Mouse (Mus musculus): ENCODE measurements around the gene Emc7. TPM values are rescaled to one million over a fixed set of nuclear protein-coding genes. Genes with fewer than 3 reads are reported as not detected.

Emc7 gene
- polyA plus RNA-seq, 1 experiment, result 2.7 TPM

DNA sequence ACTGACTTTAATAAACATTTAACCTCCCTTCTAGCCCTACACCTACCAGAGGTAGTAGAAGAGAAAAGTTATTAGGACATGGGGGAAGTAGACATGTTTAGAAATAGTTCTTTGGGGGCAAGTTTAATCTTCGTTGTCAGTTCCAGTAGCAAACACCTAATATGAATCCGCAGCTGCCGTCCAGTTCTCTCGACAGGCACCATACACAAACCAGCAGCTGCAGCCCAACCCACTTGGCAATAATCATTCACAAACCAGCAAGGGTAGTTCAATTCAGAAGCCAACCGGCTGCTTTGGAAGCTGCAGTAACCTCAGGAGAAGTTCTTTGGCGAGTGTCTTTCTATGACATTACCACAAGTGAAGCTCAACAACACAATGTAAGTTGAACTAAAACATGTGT is 49.2 kb downstream of the Emc7 start:
- Histone ChIP-seq H3K4me1 (ENCODE audit: control insufficient read depth, insufficient read depth, insufficient read length, low read length) (no peaks in the 10 kb centered on the region), H3K4me3 (ENCODE audit: low read depth, low read length) (no peak overlapping the region), H3K27me3 (ENCODE audit: control insufficient read depth, insufficient read depth, low read length) (no peaks in the 10 kb centered on the region), H3K36me3 (ENCODE audit: control insufficient read depth, insufficient read depth, low read length) (no peaks in the 10 kb centered on the region), H3K27ac (ENCODE audit: insufficient read depth, low read depth, low read length) (no peak overlapping the region)
- WGBS, result 81% methylated on average over 6 of the region's 6 CpGs
- no peak for TF ChIP-seq CTCF (IDR thresholded peaks at IDR 0.05; ENCODE audit: extremely low read depth, insufficient read length, insufficient replicate concordance, low read depth, low read length)
- TF ChIP-seq POLR2A (IDR thresholded peaks at IDR 0.05; ENCODE audit: low read depth, low read length), result no peak

DNA sequence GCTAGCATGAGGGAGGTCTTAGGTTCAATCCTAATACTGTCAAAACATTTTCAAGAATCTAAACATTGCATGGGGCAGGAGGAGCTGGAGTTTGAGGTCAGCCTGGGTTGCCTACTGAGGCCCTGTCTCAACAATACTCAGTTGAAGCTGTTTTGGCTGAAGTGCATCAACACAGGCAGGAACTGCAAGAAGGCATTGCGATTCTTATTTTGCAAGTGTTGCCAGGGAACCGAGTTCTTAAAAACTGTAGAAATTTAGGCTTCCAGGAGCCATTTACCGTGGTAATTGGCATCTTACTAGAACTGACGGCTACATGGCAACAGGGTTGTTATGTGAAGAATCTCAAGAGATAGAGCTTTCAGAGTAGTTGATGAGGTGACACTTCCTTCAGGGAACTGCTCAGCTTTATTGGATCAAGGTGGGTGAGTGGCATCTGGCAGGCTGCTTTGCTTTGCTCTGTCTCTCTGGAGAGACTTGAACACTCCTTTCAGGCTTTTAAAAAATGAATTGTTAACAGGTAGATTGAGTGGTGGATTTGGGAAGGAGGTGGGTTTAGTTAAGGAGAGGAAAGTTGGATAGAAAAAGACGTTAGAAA is 52.1 kb downstream of the Emc7 start:
- no peaks in the 10 kb centered on the region for H3K4me1 ChIP-seq (ENCODE audit: control insufficient read depth, insufficient read depth, insufficient read length, low read length)
- WGBS, result 85% methylated on average over 5 of the region's 5 CpGs
- no peak overlapping the region for H3K27ac ChIP-seq (ENCODE audit: insufficient read depth, low read depth, low read length)
- H3K27me3 ChIP-seq (ENCODE audit: control insufficient read depth, insufficient read depth, low read length), result no peaks in the 10 kb centered on the region
- no peaks in the 10 kb centered on the region for H3K36me3 ChIP-seq (ENCODE audit: control insufficient read depth, insufficient read depth, low read length)
- no peak overlapping the region for H3K4me3 ChIP-seq (ENCODE audit: low read depth, low read length)
- TF ChIP-seq POLR2A (IDR thresholded peaks at IDR 0.05; ENCODE audit: low read depth, low read length) (no peak), CTCF (IDR thresholded peaks at IDR 0.05; ENCODE audit: extremely low read depth, insufficient read length, insufficient replicate concordance, low read depth, low read length) (no peak)

DNA sequence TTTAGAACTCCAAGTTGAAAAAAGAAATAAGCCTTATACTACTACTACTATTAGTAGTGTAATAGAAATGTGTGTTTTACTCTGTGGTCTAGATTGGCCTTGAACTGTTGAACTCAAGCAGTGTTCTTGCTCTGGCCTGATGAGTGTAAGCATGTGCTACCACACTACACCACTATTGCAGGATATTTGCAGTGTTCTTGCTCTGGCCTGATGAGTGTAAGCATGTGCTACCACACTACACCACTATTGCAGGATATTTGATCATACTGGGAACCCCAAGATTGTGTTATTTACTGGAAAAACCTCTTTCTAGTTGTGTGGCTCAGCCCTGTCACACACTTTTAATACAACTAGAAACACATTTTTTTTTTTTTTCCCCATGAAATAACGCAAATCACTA is 52.6 kb downstream of the Emc7 start:
- H3K27me3 ChIP-seq (ENCODE audit: control insufficient read depth, insufficient read depth, low read length), result no peaks in the 10 kb centered on the region
- H3K27ac ChIP-seq (ENCODE audit: insufficient read depth, low read depth, low read length), result no peak overlapping the region
- 94% methylated on average over 1 of the region's 1 CpGs for WGBS
- no peak overlapping the region for H3K4me3 ChIP-seq (ENCODE audit: low read depth, low read length)
- H3K36me3 ChIP-seq (ENCODE audit: control insufficient read depth, insufficient read depth, low read length), result no peaks in the 10 kb centered on the region
- TF ChIP-seq POLR2A (IDR thresholded peaks at IDR 0.05; ENCODE audit: low read depth, low read length) (no peak), CTCF (IDR thresholded peaks at IDR 0.05; ENCODE audit: extremely low read depth, insufficient read length, insufficient replicate concordance, low read depth, low read length) (no peak)
- H3K4me1 ChIP-seq (ENCODE audit: control insufficient read depth, insufficient read depth, insufficient read length, low read length), result no peaks in the 10 kb centered on the region

DNA sequence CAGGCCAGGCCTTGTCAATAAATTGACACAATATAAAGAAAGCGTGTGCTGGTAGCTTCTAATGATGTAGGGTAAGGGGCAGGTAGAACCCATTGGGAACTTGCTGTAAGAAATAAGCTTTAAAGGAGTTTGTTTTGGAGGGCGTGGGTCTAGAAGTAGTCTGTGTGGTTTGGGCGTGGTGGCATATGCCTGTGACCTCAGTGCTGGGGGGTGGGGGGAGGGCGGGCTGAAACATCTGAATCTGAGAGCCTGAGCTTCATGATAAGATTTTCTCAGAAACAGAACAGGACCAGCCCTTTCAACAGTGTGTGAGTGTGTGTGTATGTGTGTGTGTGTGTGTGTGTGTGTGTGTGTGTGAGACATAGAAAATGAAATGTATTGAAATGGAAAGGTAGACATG is 55.3 kb downstream of the Emc7 start:
- Histone ChIP-seq H3K4me3 (ENCODE audit: low read depth, low read length) (no peak overlapping the region), H3K36me3 (ENCODE audit: control insufficient read depth, insufficient read depth, low read length) (no peaks in the 10 kb centered on the region), H3K27me3 (ENCODE audit: control insufficient read depth, insufficient read depth, low read length) (no peaks in the 10 kb centered on the region), H3K27ac (ENCODE audit: insufficient read depth, low read depth, low read length) (no peak overlapping the region), H3K4me1 (ENCODE audit: control insufficient read depth, insufficient read depth, insufficient read length, low read length) (no peaks in the 10 kb centered on the region)
- WGBS, result 51% methylated on average over 4 of the region's 4 CpGs
- no peak for TF ChIP-seq CTCF (IDR thresholded peaks at IDR 0.05; ENCODE audit: extremely low read depth, insufficient read length, insufficient replicate concordance, low read depth, low read length)
- TF ChIP-seq POLR2A (IDR thresholded peaks at IDR 0.05; ENCODE audit: low read depth, low read length), result no peak

DNA sequence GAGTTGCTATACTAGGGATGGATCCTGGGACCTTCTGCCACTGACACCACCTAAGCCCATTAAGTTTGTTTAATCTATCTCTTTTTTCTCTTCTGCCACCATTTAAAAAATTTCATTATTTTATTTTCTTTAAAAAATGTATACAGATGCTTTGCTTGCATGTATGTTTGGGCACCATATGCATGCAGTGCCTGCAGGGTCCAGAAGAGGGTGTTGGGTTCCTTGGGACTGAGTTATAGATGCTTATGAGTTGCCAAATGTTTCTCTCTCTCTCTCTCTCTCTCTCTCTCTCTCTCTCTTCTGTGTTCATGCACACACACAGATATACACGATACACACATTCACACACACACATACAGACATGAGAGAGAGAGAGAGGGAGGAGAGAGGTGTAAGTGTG is 58.2 kb downstream of the Emc7 start:
- no peaks in the 10 kb centered on the region for H3K4me1 ChIP-seq (ENCODE audit: control insufficient read depth, insufficient read depth, insufficient read length, low read length)
- no peak overlapping the region for H3K4me3 ChIP-seq (ENCODE audit: low read depth, low read length)
- TF ChIP-seq CTCF (IDR thresholded peaks at IDR 0.05; ENCODE audit: extremely low read depth, insufficient read length, insufficient replicate concordance, low read depth, low read length) (no peak), POLR2A (IDR thresholded peaks at IDR 0.05; ENCODE audit: low read depth, low read length) (no peak)
- H3K36me3 ChIP-seq (ENCODE audit: control insufficient read depth, insufficient read depth, low read length), result peaks cover 7% of the 10 kb centered on the region
- H3K27me3 ChIP-seq (ENCODE audit: control insufficient read depth, insufficient read depth, low read length), result no peaks in the 10 kb centered on the region; the same call in 1 of the 2 replicates
- no peak overlapping the region for H3K27ac ChIP-seq (ENCODE audit: insufficient read depth, low read depth, low read length)
- 100% methylated on average over 1 of the region's 1 CpGs for WGBS

DNA sequence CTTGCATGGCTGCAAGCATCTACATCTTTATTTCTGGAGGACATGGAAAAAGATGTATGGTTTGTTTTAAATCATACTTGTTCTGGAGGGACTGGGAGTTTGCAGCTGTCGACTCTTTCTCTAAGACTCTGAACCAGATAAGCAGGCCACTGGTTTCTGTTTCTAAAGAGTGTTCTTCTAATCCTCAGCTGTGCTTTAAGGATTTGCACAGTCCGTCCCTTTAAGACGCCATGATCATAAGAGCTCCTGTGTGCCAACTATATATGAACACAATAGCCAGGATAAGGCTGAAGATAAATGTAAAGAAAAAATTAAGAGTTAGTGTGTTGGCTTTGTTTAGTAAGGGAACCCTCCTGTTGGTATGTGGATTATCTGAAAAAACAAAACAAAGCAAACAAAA is 61.9 kb downstream of the Emc7 start:
- WGBS, result 75% methylated on average over 3 of the region's 3 CpGs
- H3K36me3 ChIP-seq (ENCODE audit: control insufficient read depth, insufficient read depth, low read length), result peaks cover 7% of the 10 kb centered on the region
- no peaks in the 10 kb centered on the region; the same call in 1 of the 2 replicates for H3K27me3 ChIP-seq (ENCODE audit: control insufficient read depth, insufficient read depth, low read length)
- H3K4me1 ChIP-seq (ENCODE audit: control insufficient read depth, insufficient read depth, insufficient read length, low read length), result no peaks in the 10 kb centered on the region
- H3K27ac ChIP-seq (ENCODE audit: insufficient read depth, low read depth, low read length), result no peak overlapping the region
- no peak overlapping the region for H3K4me3 ChIP-seq (ENCODE audit: low read depth, low read length)
- TF ChIP-seq CTCF (IDR thresholded peaks at IDR 0.05; ENCODE audit: extremely low read depth, insufficient read length, insufficient replicate concordance, low read depth, low read length) (no peak), POLR2A (IDR thresholded peaks at IDR 0.05; ENCODE audit: low read depth, low read length) (no peak)

DNA sequence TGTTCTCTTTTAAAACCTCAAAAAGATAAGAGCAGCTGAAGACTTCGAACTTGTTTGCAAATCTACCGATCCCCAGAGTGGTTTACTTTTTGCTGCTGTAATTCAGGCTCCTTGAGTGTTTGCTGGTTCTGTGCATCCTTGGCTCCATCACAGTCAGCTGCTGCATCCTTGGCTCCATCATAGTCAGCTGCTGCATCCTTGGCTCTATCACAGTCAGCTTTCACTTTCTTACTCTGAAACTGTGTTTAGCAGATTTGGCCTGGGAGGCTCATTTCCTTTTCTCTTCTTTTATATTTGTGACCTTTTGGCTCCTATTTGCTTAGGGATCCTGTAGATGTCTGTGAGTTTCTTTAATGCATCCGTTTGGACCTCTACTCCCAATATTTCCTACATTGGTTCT is 62.4 kb downstream of the Emc7 start:
- H3K36me3 ChIP-seq (ENCODE audit: control insufficient read depth, insufficient read depth, low read length), result peaks cover 7% of the 10 kb centered on the region
- WGBS, result 78% methylated on average over 3 of the region's 3 CpGs
- TF ChIP-seq POLR2A (IDR thresholded peaks at IDR 0.05; ENCODE audit: low read depth, low read length) (no peak), CTCF (IDR thresholded peaks at IDR 0.05; ENCODE audit: extremely low read depth, insufficient read length, insufficient replicate concordance, low read depth, low read length) (no peak)
- H3K4me1 ChIP-seq (ENCODE audit: control insufficient read depth, insufficient read depth, insufficient read length, low read length), result no peaks in the 10 kb centered on the region
- H3K27me3 ChIP-seq (ENCODE audit: control insufficient read depth, insufficient read depth, low read length), result no peaks in the 10 kb centered on the region; the same call in 1 of the 2 replicates
- no peak overlapping the region for H3K27ac ChIP-seq (ENCODE audit: insufficient read depth, low read depth, low read length)
- H3K4me3 ChIP-seq (ENCODE audit: low read depth, low read length), result no peak overlapping the region
